Mouse (Mus musculus) forebrain, embryonic 16.5 days (tissue): ENCODE data around the gene Ppox. TPM values are rescaled to one million over a fixed set of nuclear protein-coding genes. Genes with fewer than 3 reads are reported as not detected.

Source experiments
- ATAC-seq: fragments of 200-750 bp; cut with Nextera tagmentation; 2 replicates; pipeline ENCODE4 v1.8.0; 2017; ENCODE audit warnings: mild to moderate bottlenecking, moderate library complexity
- H3K27ac ChIP-seq: fragments of 300-500 bp; sonication (generic); 2 replicates; pipeline ENCODE4 v1.5.1; 2014; ENCODE audit warnings: low read length, control low read depth
- H3K27me3 ChIP-seq: fragments of 300-500 bp; sonication (generic); replicated peaks from 2 replicates; pipeline ENCODE4 v1.6.1; 2014; ENCODE audit warnings: low read length; ENCODE audit not compliant: control insufficient read depth, insufficient read depth
- H3K36me3 ChIP-seq: fragments of 300-500 bp; sonication (generic); 2 replicates; pipeline ENCODE4 v1.6.1; 2014; ENCODE audit not compliant: control insufficient read depth, insufficient read depth
- H3K4me1 ChIP-seq: fragments of 300-500 bp; sonication (generic); replicated peaks from 2 replicates; pipeline ENCODE4 v1.6.1; 2014; ENCODE audit warnings: low read length; ENCODE audit not compliant: control insufficient read depth, insufficient read depth
- H3K4me2 ChIP-seq: fragments of 300-500 bp; sonication (generic); 2 replicates; pipeline ENCODE4 v1.6.1; 2014; ENCODE audit warnings: mild to moderate bottlenecking, low read length, control low read depth
- H3K4me3 ChIP-seq: fragments of 300-500 bp; sonication (generic); replicated peaks from 2 replicates; pipeline ENCODE4 v1.5.1; 2014; ENCODE audit warnings: mild to moderate bottlenecking, low read length, control low read depth
- H3K9ac ChIP-seq: fragments of 300-500 bp; sonication (generic); replicated peaks from 2 replicates; pipeline ENCODE4 v1.6.1; 2014; ENCODE audit warnings: low read depth, low read length, control low read depth
- H3K9me3 ChIP-seq: fragments of 300-500 bp; sonication (generic); 2 replicates; pipeline ENCODE4 v1.6.1; 2016; ENCODE audit warnings: low read length; ENCODE audit not compliant: control insufficient read depth
- WGBS: fragments of 180-500 bp; shearing (Covaris S2); extraction: QIAGEN DNeasy Blood & Tissue Kit; methylation state at CpG from one replicate; pipeline ENCODE4 v1.1.7; 2014; 5-methylcytosine and 5-hydroxymethylcytosine counted together
- polyA plus RNA-seq: library from polyadenylated mRNA; unstranded; fragments of >200 nt; fragmentation: Nextera tagmentation; extraction: Ambion mirVana; gene quantifications from 2 replicates; pipeline ENCODE4 v1.2.1, GENCODE M21; 2015

Ppox gene
- polyA plus RNA-seq, 1 experiment from 2014 or later: 49.2 TPM

DNA sequence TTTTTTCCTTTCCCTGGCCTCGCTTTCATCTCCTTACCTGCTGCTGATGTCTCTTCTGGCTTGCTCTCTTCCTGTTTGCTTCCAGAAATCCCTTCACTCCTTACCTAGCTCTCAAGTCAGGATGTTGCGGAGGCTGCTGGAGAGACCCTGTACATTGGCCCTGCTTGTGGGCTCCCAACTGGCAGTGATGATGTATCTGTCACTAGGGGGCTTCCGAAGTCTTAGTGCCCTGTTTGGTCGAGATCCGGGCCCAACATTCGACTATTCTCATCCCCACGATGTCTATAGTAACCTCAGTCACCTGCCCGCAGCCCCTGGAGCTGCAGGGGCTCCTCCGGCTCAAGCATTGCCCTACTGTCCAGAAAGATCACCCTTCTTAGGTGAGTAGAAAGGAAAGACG is 9.4 kb downstream of the Ppox start:
- no peak for ATAC-seq
- Histone ChIP-seq H3K36me3 (peaks cover 22% of the 10 kb centered on the region), H3K9me3 (no peaks in the 10 kb centered on the region), H3K4me1 (peaks cover 22% of the 10 kb centered on the region), H3K27me3 (no peaks in the 10 kb centered on the region), H3K27ac (no peak overlapping the region), H3K4me2 (peak overlapping the region; percentile 92), H3K9ac (no peak overlapping the region), H3K4me3 (no peak overlapping the region)
- WGBS: 77% methylated on average over 10 of the region's 10 CpGs

DNA sequence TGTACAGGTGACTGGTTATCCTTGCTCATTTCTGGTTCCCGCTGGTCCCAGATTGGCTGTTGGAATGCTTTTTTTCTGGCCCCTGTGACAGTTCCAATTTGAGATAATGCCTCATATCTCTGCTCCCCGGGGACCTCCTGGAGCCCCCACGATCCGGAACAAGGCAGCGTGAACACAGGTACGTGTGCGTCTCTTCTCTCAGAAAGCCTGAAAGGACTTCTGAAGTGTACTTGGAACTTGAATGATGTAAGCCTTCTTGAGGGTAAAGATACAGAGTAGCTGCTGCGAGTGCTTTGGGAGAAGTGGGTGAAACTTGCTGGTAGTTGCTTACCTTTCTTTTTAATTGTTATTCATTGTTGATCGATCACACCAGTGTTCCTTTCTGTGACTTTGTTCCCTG is 9.8 kb downstream of the Ppox start:
- Histone ChIP-seq H3K27ac (no peak overlapping the region), H3K4me1 (peaks cover 22% of the 10 kb centered on the region), H3K4me2 (peak overlapping the region; percentile 92), H3K9me3 (no peaks in the 10 kb centered on the region), H3K4me3 (peak overlapping the region; percentile 61), H3K9ac (peak overlapping the region; percentile 73; the same call in 1 of the 2 replicates), H3K27me3 (no peaks in the 10 kb centered on the region), H3K36me3 (peaks cover 17% of the 10 kb centered on the region)
- whole genome bisulfite sequencing: 58% methylated on average over 9 of the region's 9 CpGs
- no peak for ATAC-seq

DNA sequence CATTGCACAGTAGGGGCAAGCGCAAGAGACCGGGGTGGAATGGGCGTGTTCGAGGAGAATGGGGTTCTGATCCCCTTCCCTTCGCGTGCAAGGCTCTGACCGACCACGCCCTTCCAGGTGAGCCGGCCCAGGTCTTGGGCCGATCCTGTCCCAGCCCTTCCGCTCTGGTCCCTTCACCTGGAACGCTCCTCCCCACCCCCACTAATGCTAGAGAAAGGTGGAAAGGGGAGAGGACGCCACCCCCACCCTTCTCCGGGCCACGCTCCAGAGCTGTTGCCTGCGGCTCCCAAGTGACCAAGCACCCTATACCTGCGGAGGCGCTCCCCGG is 10.4 kb downstream of the Ppox start:
- WGBS: under 1% methylated on average over 19 of the region's 19 CpGs
- ATAC-seq: peak; percentile 66
- Histone ChIP-seq H3K4me3 (peak overlapping the region; percentile 61), H3K4me2 (peak overlapping the region; percentile 92), H3K4me1 (peaks cover 22% of the 10 kb centered on the region), H3K9me3 (no peaks in the 10 kb centered on the region), H3K27me3 (no peaks in the 10 kb centered on the region), H3K27ac (no peak overlapping the region), H3K36me3 (peaks cover 12% of the 10 kb centered on the region), H3K9ac (peak overlapping the region; percentile 73)

DNA sequence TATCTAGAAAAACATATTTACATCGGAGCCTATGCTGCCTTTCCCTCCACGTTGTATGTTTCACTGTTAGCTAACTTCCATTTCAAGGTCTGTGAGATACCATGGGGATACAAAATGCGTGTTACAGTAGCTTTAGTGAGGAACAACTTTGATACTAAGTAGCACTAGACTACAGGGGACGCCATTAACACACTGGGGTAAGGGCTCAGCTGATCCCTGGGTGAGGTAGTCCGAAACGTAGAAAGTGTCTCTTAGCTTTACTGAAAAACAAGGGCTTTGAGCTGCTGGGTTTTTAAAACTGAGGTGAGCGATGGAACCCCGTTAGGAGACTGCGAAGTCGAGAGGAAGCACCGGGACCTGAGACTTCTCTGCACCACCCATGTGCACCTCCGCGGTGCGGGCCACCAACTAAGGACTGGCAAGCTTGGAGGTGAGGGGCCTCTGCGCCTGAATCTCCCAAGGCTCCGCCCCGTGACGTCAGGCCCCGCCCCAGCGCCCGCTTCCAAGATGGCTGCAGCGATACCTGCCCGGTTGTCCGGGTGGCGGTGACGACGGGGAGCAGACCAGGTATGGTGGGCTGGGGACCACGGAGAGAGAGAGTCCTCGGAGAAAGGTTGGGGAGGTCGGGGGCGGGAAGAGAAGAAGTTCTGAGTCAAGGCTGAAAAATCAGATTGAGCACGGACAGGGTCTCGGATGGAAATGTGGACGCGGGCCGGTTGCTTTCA is 11.0 kb downstream of the Ppox start, which contains the start of gene B4galt3:
B4galt3 (plus strand) TSS at position 481 of the 725 bp plus-strand sequence.
- H3K4me2 ChIP-seq: peak within 1 kb of the TSS; percentile 92
- ATAC-seq: peak; percentile 96
- H3K9ac ChIP-seq: peak within 1 kb of the TSS; percentile 73
- peaks cover 22% of the 10 kb centered on the region for H3K4me1 ChIP-seq
- H3K9me3 ChIP-seq: no peaks in the 10 kb centered on the region
- peaks cover 10% of the 10 kb centered on the region for H3K36me3 ChIP-seq
- H3K4me3 ChIP-seq: peak within 1 kb of the TSS; percentile 61
- 3% methylated on average over 36 of the region's 36 CpGs for WGBS
- H3K27me3 ChIP-seq: no peaks in the 10 kb centered on the region
- H3K27ac ChIP-seq: peak within 1 kb of the TSS; percentile 14

DNA sequence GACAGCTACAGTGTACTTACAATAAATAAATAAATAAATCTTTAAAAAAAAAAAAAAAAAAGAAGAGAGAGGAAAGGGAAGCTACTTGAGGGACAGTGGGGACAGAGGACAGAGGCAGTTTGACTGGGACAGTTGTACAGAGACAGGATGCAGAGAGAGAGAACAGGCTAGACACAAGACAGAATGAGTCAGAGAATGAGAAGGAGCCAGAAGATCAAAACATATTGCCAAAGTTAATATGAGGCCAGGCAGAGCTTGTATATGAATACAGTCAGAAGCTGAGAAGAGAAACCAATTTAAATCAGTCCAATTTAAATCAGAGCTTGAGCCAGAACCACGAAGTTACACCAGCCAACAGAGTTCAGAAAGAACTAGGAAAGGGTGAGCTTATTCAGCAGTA is 12.6 kb downstream of the Ppox start:
- no peak for ATAC-seq
- Histone ChIP-seq H3K36me3 (peaks cover 7% of the 10 kb centered on the region), H3K27me3 (no peaks in the 10 kb centered on the region), H3K4me2 (no peak overlapping the region), H3K4me1 (peaks cover 27% of the 10 kb centered on the region), H3K9ac (no peak overlapping the region), H3K4me3 (no peak overlapping the region), H3K9me3 (no peaks in the 10 kb centered on the region), H3K27ac (no peak overlapping the region)
- WGBS: 53% methylated on average over 1 of the region's 1 CpGs

DNA sequence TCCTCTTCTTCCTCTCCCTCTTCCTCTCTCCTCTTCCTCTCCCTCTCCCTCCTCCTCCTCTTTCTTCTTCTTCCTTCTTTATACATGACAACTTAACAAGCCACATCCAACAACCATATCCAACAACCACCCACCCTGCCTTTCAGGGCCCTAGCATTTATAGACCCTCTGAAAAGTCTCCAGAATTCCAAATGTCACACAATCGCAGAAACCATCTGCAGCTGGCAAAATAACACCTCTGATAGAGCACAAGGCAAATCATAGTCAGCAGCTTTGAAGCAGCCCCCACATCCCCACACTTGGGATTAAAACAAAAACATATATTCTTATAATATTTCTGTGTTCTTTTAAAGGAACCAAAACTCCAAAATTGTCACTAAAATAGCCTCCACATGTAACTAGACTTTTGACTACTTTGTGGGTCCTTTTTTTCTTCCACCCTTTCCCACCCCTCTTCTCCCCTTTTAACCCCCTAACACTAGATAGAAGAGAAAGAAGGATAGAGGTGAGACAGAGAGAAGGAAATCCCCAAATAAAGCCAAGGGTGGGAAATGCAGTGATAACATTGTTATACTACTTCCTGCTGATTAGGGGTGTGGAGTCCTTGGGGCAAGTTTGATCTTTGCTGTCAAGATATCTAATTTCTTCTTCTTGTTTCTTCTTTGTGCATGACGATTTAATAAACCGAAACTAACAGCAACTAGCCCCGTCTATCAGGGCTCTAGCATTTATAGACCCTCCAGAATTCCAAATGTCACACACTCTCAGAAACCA is 14.8 kb downstream of the Ppox start:
- WGBS: 72% methylated on average over 4 of the region's 4 CpGs
- Histone ChIP-seq H3K27me3 (no peaks in the 10 kb centered on the region), H3K27ac (no peak overlapping the region), H3K4me2 (no peak overlapping the region), H3K4me1 (peaks cover 25% of the 10 kb centered on the region), H3K4me3 (no peak overlapping the region), H3K36me3 (no peaks in the 10 kb centered on the region), H3K9ac (no peak overlapping the region), H3K9me3 (no peaks in the 10 kb centered on the region)
- no peak for ATAC-seq

DNA sequence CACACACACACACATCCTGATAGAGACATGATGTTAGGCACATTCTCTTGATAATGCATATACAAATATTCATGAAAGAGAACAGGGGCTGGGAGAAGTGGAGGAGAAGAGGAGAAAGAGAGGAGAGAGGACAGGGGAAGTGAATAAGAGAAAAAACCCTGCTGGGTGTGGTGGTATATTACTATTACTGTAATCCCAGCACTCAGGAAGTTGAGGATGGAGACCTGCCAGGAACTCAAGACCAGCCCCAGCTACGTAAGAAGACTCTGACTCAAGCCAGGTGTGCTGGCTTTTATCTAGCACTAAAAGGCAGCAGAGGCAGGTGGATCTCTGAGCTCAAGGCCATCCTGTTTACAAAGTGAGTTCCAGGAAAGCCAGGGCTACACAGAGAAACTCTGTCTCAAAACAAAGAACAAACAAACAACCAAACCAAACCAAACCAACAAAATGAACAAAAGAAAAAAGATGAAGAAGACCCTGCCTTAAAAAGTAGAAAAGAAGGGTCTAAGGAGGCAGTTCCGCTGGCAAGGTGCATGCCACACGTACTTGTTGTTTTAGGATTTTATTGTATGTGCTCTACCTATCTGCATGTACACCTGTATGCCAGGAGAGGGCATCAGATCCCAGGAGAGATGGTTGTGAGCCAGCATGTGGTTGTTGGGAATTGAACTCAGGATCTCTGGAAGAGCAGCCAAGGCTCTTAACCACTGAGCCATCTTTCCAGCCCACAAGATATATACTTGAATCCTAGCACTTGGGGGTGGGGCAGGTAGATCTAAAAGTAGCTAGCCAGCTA is 17.1 kb downstream of the Ppox start:
- Histone ChIP-seq H3K36me3 (no peaks in the 10 kb centered on the region), H3K27me3 (no peaks in the 10 kb centered on the region), H3K4me1 (peaks cover 14% of the 10 kb centered on the region), H3K4me2 (peak overlapping the region; percentile 54), H3K4me3 (no peak overlapping the region), H3K9ac (no peak overlapping the region; the same call in 1 of the 2 replicates), H3K9me3 (no peaks in the 10 kb centered on the region), H3K27ac (peak overlapping the region; percentile 94)
- 74% methylated on average over 3 of the region's 3 CpGs for WGBS
- no peak for ATAC-seq

DNA sequence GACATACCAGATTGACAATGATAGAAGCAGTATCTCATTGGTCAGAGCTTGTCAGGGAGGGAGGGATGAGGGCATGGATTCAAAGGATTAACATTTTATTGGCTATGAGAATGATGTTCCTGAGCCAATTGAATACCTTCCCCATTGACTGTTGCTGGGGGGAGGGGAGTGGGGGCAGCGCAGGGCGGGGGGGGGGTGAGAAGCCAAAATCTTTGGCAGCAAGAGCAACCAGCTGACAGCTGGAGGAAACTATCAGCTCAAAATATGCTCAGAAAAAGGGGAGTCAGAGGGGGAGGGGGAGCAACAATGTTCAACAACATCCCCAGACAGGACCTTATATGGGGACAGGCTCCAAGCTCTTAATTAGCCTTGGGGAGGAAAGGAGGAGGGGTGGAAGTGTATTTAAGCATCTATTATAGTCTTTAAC is 17.8 kb downstream of the Ppox start:
- ATAC-seq: peak; percentile 91
- H3K27ac ChIP-seq: peak overlapping the region; percentile 94
- peak overlapping the region; percentile 34; the same call in 1 of the 2 replicates for H3K4me3 ChIP-seq
- H3K9ac ChIP-seq: no peak overlapping the region; the same call in 1 of the 2 replicates
- peaks cover 14% of the 10 kb centered on the region for H3K4me1 ChIP-seq
- H3K27me3 ChIP-seq: no peaks in the 10 kb centered on the region
- peak overlapping the region; percentile 54 for H3K4me2 ChIP-seq
- H3K36me3 ChIP-seq: no peaks in the 10 kb centered on the region
- WGBS: 0% methylated on average over 1 of the region's 2 CpGs
- H3K9me3 ChIP-seq: no peaks in the 10 kb centered on the region
